ENCODE assay signal across 15 mouse cellular contexts in the genomic region with DNA sequence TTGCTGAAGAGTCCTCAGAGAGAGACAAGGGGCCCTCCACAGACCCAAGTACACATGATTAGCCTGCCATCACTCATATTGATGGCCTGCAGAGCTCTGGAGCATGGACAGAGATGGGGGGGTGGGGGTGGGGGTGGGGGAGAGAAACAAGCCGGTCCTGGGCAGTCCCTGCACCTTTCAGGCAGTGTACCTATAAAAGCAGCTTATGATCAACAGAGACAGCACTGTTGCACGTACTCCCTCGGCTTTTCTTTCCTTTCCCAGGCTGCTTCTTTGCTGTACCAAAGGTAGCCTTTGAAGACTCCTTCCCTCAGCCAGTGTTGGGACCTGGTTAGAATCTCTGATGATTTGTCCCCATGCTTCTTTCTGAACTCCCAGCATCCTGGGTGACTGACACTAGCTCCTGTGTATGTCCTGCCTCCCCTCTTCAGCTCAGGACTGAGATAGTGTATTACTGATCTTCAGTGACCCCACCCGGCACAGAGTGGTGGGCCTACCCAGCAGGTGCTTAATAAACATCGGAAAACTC. TPM values are rescaled to one million over a fixed set of nuclear protein-coding genes. Genes with fewer than 3 reads are reported as not detected.
DNase-seq lines count a peak whose midpoint lies in the region; ATAC-seq lines count a peak whose summit lies in the region.
"Had no signal": no experiment of that assay in that cellular context is flagged by ENCODE, and none has a peak within 500 bp of the region (broad histone marks: within the 10 kb centered on the region; RNA-seq: fewer than 3 reads in every experiment).

No protein-coding gene starts in this region.

- peak overlapping the region; percentile 57 for H3K27ac ChIP-seq in forebrain, embryonic 11.5 days (ENCODE audit: low read depth, low read length)
- no peak overlapping the region for H3K27ac ChIP-seq in forebrain, embryonic 15.5 days (replicated peaks)
- no peak overlapping the region for H3K27ac ChIP-seq in neural tube, embryonic 11.5 days (ENCODE audit: low read depth, low read length)
- peak overlapping the region; percentile 81 for H3K27ac ChIP-seq in midbrain, embryonic 10.5 days (replicated peaks)
- H3K27ac ChIP-seq: layer of hippocampus, adult 2 months had no signal

- no peak overlapping the region; the same call in 1 of the 2 replicates for H3K9ac ChIP-seq in forebrain, embryonic 11.5 days (ENCODE audit: low read length)
- H3K9ac ChIP-seq in forebrain, embryonic 15.5 days (replicated peaks), result no peak overlapping the region
- H3K9ac ChIP-seq in neural tube, embryonic 11.5 days (ENCODE audit: low read length), result peak overlapping the region; percentile 30; the same call in 1 of the 2 replicates

- H3K36me3 ChIP-seq in forebrain, embryonic 11.5 days (ENCODE audit: control insufficient read depth, insufficient read depth, low read length), result no peaks in the 10 kb centered on the region
- H3K36me3 ChIP-seq in forebrain, embryonic 15.5 days, result no peaks in the 10 kb centered on the region
- H3K36me3 ChIP-seq in neural tube, embryonic 11.5 days (ENCODE audit: control insufficient read depth, insufficient read depth, low read length), result no peaks in the 10 kb centered on the region
- no peaks in the 10 kb centered on the region for H3K36me3 ChIP-seq in midbrain, embryonic 10.5 days

- peak; percentile 29 for ATAC-seq in forebrain, embryonic 11.5 days (replicated peaks; ENCODE audit: low FRiP score)
- ATAC-seq in forebrain, embryonic 15.5 days (replicated peaks), result no peak
- ATAC-seq in neural tube, embryonic 11.5 days (ENCODE audit: insufficient read depth, low FRiP score, low TSS enrichment), result peak; percentile 1; the same call in 1 of the 2 replicates
- ATAC-seq: Patski had no signal

- DNase-seq in forebrain, embryonic 11.5 days (ENCODE audit: low spot score), result no peak
- no peak for DNase-seq in neural tube, embryonic 11.5 days (ENCODE audit: low spot score)
- no peak for DNase-seq in neural tube, embryonic 10.5 days (ENCODE audit: extremely low spot score, low spot score)
- no peak for DNase-seq in midbrain, embryonic 10.5 days (ENCODE audit: low spot score)
- DNase-seq in adrenal gland, postnatal 14 days, result no peak
- no peak for DNase-seq in gastrocnemius, postnatal 4 days (ENCODE audit: low spot score in 2 of 2)
- no peak for DNase-seq in urinary bladder, postnatal 10 days (ENCODE audit: low spot score)
- DNase-seq: cerebellum, adult 9-10 months had no signal

- H3K4me2 ChIP-seq in forebrain, embryonic 11.5 days (ENCODE audit: low read depth, low read length, severe bottlenecking), result peak overlapping the region; percentile 12; the same call in 1 of the 2 replicates
- H3K4me2 ChIP-seq in forebrain, embryonic 15.5 days (replicated peaks), result no peak overlapping the region
- no peak overlapping the region for H3K4me2 ChIP-seq in neural tube, embryonic 11.5 days (ENCODE audit: low read depth)

- no peaks in the 10 kb centered on the region for H3K27me3 ChIP-seq in forebrain, embryonic 11.5 days (ENCODE audit: control insufficient read depth, insufficient read depth, low read length)
- no peaks in the 10 kb centered on the region for H3K27me3 ChIP-seq in forebrain, embryonic 15.5 days
- no peaks in the 10 kb centered on the region for H3K27me3 ChIP-seq in neural tube, embryonic 11.5 days (ENCODE audit: control insufficient read depth, insufficient read depth, low read length)
- H3K27me3 ChIP-seq in midbrain, embryonic 10.5 days (ENCODE audit: low read depth, poor library complexity, severe bottlenecking), result peaks cover 58% of the 10 kb centered on the region
- H3K27me3 ChIP-seq: Patski had no signal

- peaks cover 18% of the 10 kb centered on the region for H3K4me1 ChIP-seq in forebrain, embryonic 11.5 days (replicated peaks; ENCODE audit: control insufficient read depth, insufficient read depth, low read length)
- H3K4me1 ChIP-seq in forebrain, embryonic 15.5 days, result peaks cover 14% of the 10 kb centered on the region
- H3K4me1 ChIP-seq in neural tube, embryonic 11.5 days (ENCODE audit: control insufficient read depth, insufficient read depth, low read length), result peaks cover 11% of the 10 kb centered on the region; the same call in 1 of the 2 replicates
- H3K4me1 ChIP-seq in midbrain, embryonic 10.5 days, result peaks cover 21% of the 10 kb centered on the region

- no peak overlapping the region for H3K4me3 ChIP-seq in forebrain, embryonic 11.5 days (ENCODE audit: low read depth, low read length)
- H3K4me3 ChIP-seq in forebrain, embryonic 15.5 days, result no peak overlapping the region
- no peak overlapping the region for H3K4me3 ChIP-seq in neural tube, embryonic 11.5 days (ENCODE audit: low read depth, low read length)
- peak overlapping the region; percentile 23; the same call in 1 of the 2 replicates for H3K4me3 ChIP-seq in midbrain, embryonic 10.5 days
- H3K4me3 ChIP-seq: layer of hippocampus, adult 2 months had no signal

- H3K9me3 ChIP-seq in forebrain, embryonic 11.5 days (ENCODE audit: control insufficient read depth, low read length), result no peaks in the 10 kb centered on the region
- H3K9me3 ChIP-seq in forebrain, embryonic 15.5 days, result no peaks in the 10 kb centered on the region
- no peaks in the 10 kb centered on the region for H3K9me3 ChIP-seq in neural tube, embryonic 11.5 days (ENCODE audit: control insufficient read depth, low read length)
- no peaks in the 10 kb centered on the region for H3K9me3 ChIP-seq in midbrain, embryonic 10.5 days (replicated peaks)

- WGBS in forebrain, embryonic 11.5 days, result 11% methylated on average over 5 of the region's 5 CpGs
- WGBS in forebrain, embryonic 15.5 days, result 10% methylated on average over 5 of the region's 5 CpGs
- WGBS in neural tube, embryonic 11.5 days, result 8% methylated on average over 5 of the region's 5 CpGs
- WGBS in midbrain, embryonic 10.5 days, result 18% methylated on average over 5 of the region's 5 CpGs

RNA-seq across cellular contexts. Expression of gene Pdzk1ip1, which starts 8.6 kb away (rescaled TPM):
- 13.8 and 16.2 TPM in 2 replicates for polyA plus RNA-seq in forebrain, embryonic 11.5 days (2014; fragmentation: Nextera tagmentation; extraction: Ambion mirVana)
- polyA plus RNA-seq in forebrain, embryonic 15.5 days (2015; fragmentation: Nextera tagmentation; extraction: Ambion mirVana), result 0.60 and 1.2 TPM in 2 replicates
- 9.7 and 14.7 TPM in 2 replicates for polyA plus RNA-seq in neural tube, embryonic 11.5 days (2014; fragmentation: Nextera tagmentation; extraction: Ambion mirVana)
- polyA plus RNA-seq in midbrain, embryonic 10.5 days (2016; fragmentation: Nextera tagmentation; extraction: Ambion mirVana), result 7.9 and 9.5 TPM in 2 replicates
- total RNA-seq in adrenal gland, postnatal 14 days (2021), result 0.53 and 2.4 TPM in 2 replicates
- under 1 TPM in 1 of 2 experiments, not detected in 1; 0.70 TPM for total RNA-seq in gastrocnemius, postnatal 4 days (2021)
- total RNA-seq: gastrocnemius, adult 18-20 months had no signal

RNA-seq across cellular contexts. Expression of gene Tal1, which starts 23.7 kb away (rescaled TPM):
- polyA plus RNA-seq in forebrain, embryonic 11.5 days (2014; fragmentation: Nextera tagmentation; extraction: Ambion mirVana), result 3.4 and 3.7 TPM in 2 replicates
- polyA plus RNA-seq in forebrain, embryonic 15.5 days (2015; fragmentation: Nextera tagmentation; extraction: Ambion mirVana), result 0.48 and 0.60 TPM in 2 replicates
- 6.7 and 7.5 TPM in 2 replicates for polyA plus RNA-seq in neural tube, embryonic 11.5 days (2014; fragmentation: Nextera tagmentation; extraction: Ambion mirVana)
- polyA plus RNA-seq in midbrain, embryonic 10.5 days (2016; fragmentation: Nextera tagmentation; extraction: Ambion mirVana), result 2.7 and 5.2 TPM in 2 replicates
- 5.2 and 7.3 TPM in 2 replicates for total RNA-seq in adrenal gland, postnatal 14 days (2021)
- total RNA-seq in gastrocnemius, postnatal 4 days (2021), result 1 to 10 TPM; 2.4 to 3.6 TPM

RNA-seq across cellular contexts. Expression of gene Cyp4x1, which starts 54.2 kb away (rescaled TPM):
- polyA plus RNA-seq in forebrain, embryonic 11.5 days (2014; fragmentation: Nextera tagmentation; extraction: Ambion mirVana), result 0.31 and 0.47 TPM in 2 replicates
- polyA plus RNA-seq in forebrain, embryonic 15.5 days (2015; fragmentation: Nextera tagmentation; extraction: Ambion mirVana), result 3.3 and 3.4 TPM in 2 replicates
- polyA plus RNA-seq in neural tube, embryonic 11.5 days (2014; fragmentation: Nextera tagmentation; extraction: Ambion mirVana), result 1.2 and 2.3 TPM in 2 replicates
- polyA plus RNA-seq in midbrain, embryonic 10.5 days (2016; fragmentation: Nextera tagmentation; extraction: Ambion mirVana), result 0.51 and 0.71 TPM in 2 replicates
- 0.26 TPM in 1 of 2 replicates, not detected in the other for total RNA-seq in adrenal gland, postnatal 14 days (2021)
- total RNA-seq in gastrocnemius, postnatal 4 days (2021), result under 1 TPM in 1 of 2 experiments, not detected in 1; 0.07 TPM
- total RNA-seq: gastrocnemius, adult 18-20 months; heart, adult 18-20 months; heart, postnatal 14 days had no signal
- polyA plus RNA-seq: liver, adult 2 months; Patski had no signal

Comparison
In these comparisons a context has a peak if more than half of its experiments do, and no peak if none do; other contexts are left out.
1. H3K27ac ChIP-seq: peak in forebrain, embryonic 11.5 days (single experiment) and midbrain, embryonic 10.5 days (single experiment); none in forebrain, embryonic 15.5 days (single experiment) and neural tube, embryonic 11.5 days (single experiment).